8 mouse cellular contexts compared by ENCODE assay signal in the genomic region with DNA sequence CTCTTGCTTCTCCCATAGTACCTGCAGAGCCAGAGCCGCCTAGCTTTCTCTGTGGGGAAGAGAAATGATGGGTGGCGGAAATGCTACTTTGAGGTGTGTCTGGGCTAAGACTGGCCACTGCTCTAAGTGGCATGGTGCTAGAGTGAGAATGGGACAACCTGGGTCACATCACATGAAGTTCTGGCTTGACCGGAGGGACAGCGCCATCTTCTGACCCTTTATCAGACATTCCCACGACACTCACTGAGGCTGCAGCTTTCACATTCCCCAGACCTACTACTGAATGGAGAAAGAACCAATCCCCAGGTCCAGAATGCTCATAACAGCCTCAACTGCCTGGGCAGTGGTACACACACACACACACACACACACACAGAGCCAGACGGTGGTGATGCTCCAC. TPM values are rescaled to one million over a fixed set of nuclear protein-coding genes. Genes with fewer than 3 reads are reported as not detected.
DNase-seq lines count a peak whose midpoint lies in the region; TF ChIP-seq lines count a peak whose summit lies in the region.

No protein-coding gene starts in this region.

- no peaks in the 10 kb centered on the region for H3K27me3 ChIP-seq in heart, embryonic 10.5 days (ENCODE audit: insufficient read depth, poor library complexity, severe bottlenecking)
- no peaks in the 10 kb centered on the region for H3K27me3 ChIP-seq in cerebellum, adult 2 months (ENCODE audit: control insufficient read depth, insufficient read depth, low read length)
- H3K27me3 ChIP-seq in kidney, adult 2 months (replicated peaks; ENCODE audit: control insufficient read depth, insufficient read depth, low read length) = no peaks in the 10 kb centered on the region

- H3K36me3 ChIP-seq in heart, embryonic 10.5 days = peaks cover 15% of the 10 kb centered on the region
- peaks cover 3% of the 10 kb centered on the region; the same call in 1 of the 2 replicates for H3K36me3 ChIP-seq in kidney, adult 2 months (ENCODE audit: control insufficient read depth, insufficient read depth, low read length)

- TF ChIP-seq POLR2A in cerebellum, adult 2 months (IDR thresholded peaks at IDR 0.05; ENCODE audit: borderline replicate concordance, insufficient read depth, low read length) = no peak
- TF ChIP-seq POLR2A in kidney, adult 2 months (IDR thresholded peaks at IDR 0.05; ENCODE audit: low read depth, low read length) = no peak

- no peak overlapping the region for H3K27ac ChIP-seq in heart, embryonic 10.5 days
- H3K27ac ChIP-seq in cerebellum, adult 2 months (ENCODE audit: insufficient read depth, low read length) = no peak overlapping the region
- no peak overlapping the region for H3K27ac ChIP-seq in kidney, adult 2 months (ENCODE audit: insufficient read depth, low read depth, low read length)

- peak; percentile 82 for TF ChIP-seq CTCF in cerebellum, adult 2 months (IDR thresholded peaks at IDR 0.05; ENCODE audit: borderline replicate concordance, insufficient read depth, low read depth, low read length)
- TF ChIP-seq CTCF in kidney, adult 2 months (conservative IDR thresholded peaks at IDR 0.05; ENCODE audit: insufficient read depth, insufficient read length, low read depth, low read length) = peak; percentile 90

- H3K9me3 ChIP-seq in heart, embryonic 10.5 days = no peaks in the 10 kb centered on the region

- H3K4me3 ChIP-seq in heart, embryonic 10.5 days = no peak overlapping the region
- H3K4me3 ChIP-seq in cerebellum, adult 2 months (replicated peaks; ENCODE audit: insufficient read depth, low read depth, low read length) = no peak overlapping the region
- no peak overlapping the region for H3K4me3 ChIP-seq in kidney, adult 2 months (ENCODE audit: insufficient read depth, low read depth, low read length)

- peaks cover under 1% of the 10 kb centered on the region for H3K4me1 ChIP-seq in heart, embryonic 10.5 days
- H3K4me1 ChIP-seq in cerebellum, adult 2 months (ENCODE audit: control insufficient read depth, insufficient read depth, low read length) = peaks cover 12% of the 10 kb centered on the region
- H3K4me1 ChIP-seq in kidney, adult 2 months (ENCODE audit: control insufficient read depth, insufficient read depth, low read length) = peaks cover under 1% of the 10 kb centered on the region; the same call in 1 of the 2 replicates

- 23% methylated on average over 6 of the region's 6 CpGs for WGBS in heart, embryonic 10.5 days
- 32% methylated on average over 6 of the region's 6 CpGs for WGBS in cerebellum, adult 2 months
- 43% methylated on average over 6 of the region's 6 CpGs for WGBS in kidney, adult 2 months

- DNase-seq in heart, adult 11 months = peak; percentile 94
- no peak for DNase-seq in heart, embryonic 10.5 days (ENCODE audit: low spot score)
- peak; percentile 56 to 57 for DNase-seq in B cell, adult 2 months
- DNase-seq in cerebellum, adult 2 months = peak; percentile 68 to 73
- peak; percentile 60 for DNase-seq in kidney, adult 2 months
- peak; percentile 59 to 74 for DNase-seq in lung, postnatal 4 days
- DNase-seq in layer of hippocampus, adult 9-11 months = no peak
- DNase-seq in frontal cortex, postnatal 36 days (ENCODE audit: low spot score in 2 of 2) = no peak

RNA-seq across cellular contexts. Expression of a gene that starts 5.6 kb away (rescaled TPM):
- 202 and 273 TPM in 2 replicates for polyA plus RNA-seq in heart, embryonic 10.5 days (2016; fragmentation: Nextera tagmentation; extraction: Ambion mirVana)
- 14.8 and 15.1 TPM in 2 replicates for polyA plus RNA-seq in cerebellum, adult 2 months (2012; rRNA removed)
- 83.2 and 87.9 TPM in 2 replicates for polyA plus RNA-seq in kidney, adult 2 months (2012; rRNA removed)

RNA-seq across cellular contexts. Expression of a gene that starts 9.7 kb away (rescaled TPM):
- polyA plus RNA-seq in heart, embryonic 10.5 days (2016; fragmentation: Nextera tagmentation; extraction: Ambion mirVana) = 684 and 1,078 TPM in 2 replicates
- polyA plus RNA-seq in cerebellum, adult 2 months (2012; rRNA removed) = 456 and 541 TPM in 2 replicates
- 135 and 150 TPM in 2 replicates for polyA plus RNA-seq in kidney, adult 2 months (2012; rRNA removed)

RNA-seq across cellular contexts. Expression of a gene that starts 12.0 kb away (rescaled TPM):
- 33.3 and 37.1 TPM in 2 replicates for polyA plus RNA-seq in heart, embryonic 10.5 days (2016; fragmentation: Nextera tagmentation; extraction: Ambion mirVana)
- 48.1 and 49.1 TPM in 2 replicates for polyA plus RNA-seq in cerebellum, adult 2 months (2012; rRNA removed)
- polyA plus RNA-seq in kidney, adult 2 months (2012; rRNA removed) = 22.1 and 28.1 TPM in 2 replicates

RNA-seq across cellular contexts. Expression of a gene that starts 43.6 kb away (rescaled TPM):
- 0.67 and 1.1 TPM in 2 replicates for polyA plus RNA-seq in heart, embryonic 10.5 days (2016; fragmentation: Nextera tagmentation; extraction: Ambion mirVana)
- polyA plus RNA-seq in cerebellum, adult 2 months (2012; rRNA removed) = 21.6 and 28.6 TPM in 2 replicates
- polyA plus RNA-seq in kidney, adult 2 months (2012; rRNA removed) = 5.1 and 5.3 TPM in 2 replicates

RNA-seq across cellular contexts. Expression of a gene that starts 59.7 kb away (rescaled TPM):
- polyA plus RNA-seq in heart, embryonic 10.5 days (2016; fragmentation: Nextera tagmentation; extraction: Ambion mirVana) = 6.1 and 7.2 TPM in 2 replicates
- 3.8 and 5.7 TPM in 2 replicates for polyA plus RNA-seq in cerebellum, adult 2 months (2012; rRNA removed)
- polyA plus RNA-seq in kidney, adult 2 months (2012; rRNA removed) = 1.1 and 2.4 TPM in 2 replicates

Comparison
In these comparisons a context has a peak if more than half of its experiments do, and no peak if none do; other contexts are left out.
1. DNase-seq: peak in heart, adult 11 months (single experiment), B cell, adult 2 months (2 of 2), cerebellum, adult 2 months (2 of 2), kidney, adult 2 months (single experiment) and lung, postnatal 4 days (2 of 2); none in heart, embryonic 10.5 days (single experiment), layer of hippocampus, adult 9-11 months (single experiment) and frontal cortex, postnatal 36 days (0 of 2).